Mouse (Mus musculus) ES-CJ7 (cell line): ENCODE results near the gene Degs1.
"Not testable (repeated sequence)": the region's sequence is repeated elsewhere in the genome, so short reads cannot be mapped to it uniquely, and the experiment has no call there.

ENCODE experiments used
- DNase-seq: peaks from one replicate; pipeline ENCODE4 v3.0.0; 2011; ENCODE audit warnings: low read depth, low spot score

Degs1 gene

GRCm38 (mm10) chr1:182282091-182283075, at the start of gene Degs1:
Gene Degs1, minus strand, starts transcription at chr1:182282804.
- peak; percentile 96 for DNase-seq

GRCm38 (mm10) chr1:182325919-182326318, 43.3 kb upstream of the Degs1 start:
- no peak for DNase-seq

DNA sequence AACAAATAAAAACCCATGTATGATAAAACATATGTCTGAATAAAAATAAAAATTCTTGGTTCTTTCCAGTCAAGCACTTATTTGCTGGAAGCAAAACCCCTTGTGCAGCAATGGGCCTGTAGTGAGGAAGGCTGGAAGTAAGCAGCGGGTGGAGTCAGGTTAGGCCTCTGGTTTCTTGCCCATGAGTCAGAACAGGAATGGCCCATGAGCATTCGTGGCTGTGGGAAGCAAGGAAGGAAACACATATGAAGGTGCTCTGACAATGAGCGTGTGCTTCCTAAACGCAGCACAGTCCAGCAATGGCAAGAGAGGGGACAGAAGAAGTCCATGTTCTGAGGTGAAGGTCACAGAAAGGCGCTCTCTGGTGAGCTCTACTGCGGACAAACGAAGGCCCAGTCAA, 41.9 kb upstream of the Degs1 start:
- no peak for DNase-seq

- no peak for DNase-seq
Observed at GRCm38 (mm10) chr1:182323139-182323538, 40.5 kb upstream of the Degs1 start.

DNA sequence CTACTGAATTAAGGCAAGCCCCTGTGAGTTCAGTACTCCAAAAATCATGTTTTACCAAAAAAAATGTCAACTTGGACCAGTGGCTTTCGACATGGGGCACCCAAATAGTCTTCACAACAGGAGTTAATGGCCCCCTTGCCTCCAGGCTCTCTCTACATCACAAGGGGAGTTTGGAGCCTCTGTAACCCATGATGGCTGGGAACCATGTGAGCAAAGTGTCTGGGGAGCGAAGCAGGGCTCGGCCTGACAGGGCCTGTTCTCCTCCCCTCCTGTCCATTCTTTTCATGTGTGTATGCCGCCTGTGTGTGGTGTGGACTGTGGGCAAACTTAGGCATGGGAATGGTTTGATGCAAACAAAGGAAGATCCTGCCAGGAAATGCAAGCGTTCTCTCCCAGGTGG, 31.6 kb upstream of the Degs1 start:
- no peak for DNase-seq

DNA sequence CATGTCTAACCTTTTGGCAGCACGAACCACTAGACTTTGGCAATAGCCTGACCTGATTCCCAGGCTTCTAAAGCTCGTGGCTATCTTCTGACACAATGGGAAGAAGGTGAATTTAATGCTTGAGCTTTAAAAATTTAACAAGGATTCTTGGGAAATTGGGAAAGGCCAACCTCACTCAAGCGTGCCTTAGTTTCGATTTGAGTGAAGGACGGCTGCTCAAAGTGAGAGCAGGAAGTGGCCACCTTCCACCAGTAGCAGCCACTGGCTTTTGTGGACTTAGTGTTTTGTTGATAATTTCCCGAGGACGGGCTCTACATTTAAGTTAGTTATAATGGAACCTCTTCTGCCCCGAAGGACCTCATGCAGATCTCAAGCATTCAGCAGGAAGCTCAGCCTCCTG, 30.6 kb upstream of the Degs1 start:
- DNase-seq = no peak

DNA sequence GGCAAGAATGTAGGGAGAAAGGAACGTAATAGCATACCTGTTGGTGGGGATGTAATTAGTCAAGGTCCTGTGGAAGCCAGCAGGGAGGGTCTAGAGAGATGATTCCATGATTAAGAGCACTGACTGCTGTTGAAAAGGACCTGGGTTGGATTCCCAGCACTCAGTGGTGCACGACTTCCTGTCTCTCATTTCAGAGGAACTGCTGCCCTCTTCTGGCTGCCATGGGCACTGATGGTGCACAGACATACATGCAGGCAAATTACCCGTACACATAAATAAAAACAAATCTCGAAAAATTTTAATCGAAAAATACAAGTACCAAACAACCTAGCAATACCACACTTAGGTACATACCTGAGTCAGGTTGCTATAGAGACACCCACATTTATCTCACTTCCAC, 28.8 kb upstream of the Degs1 start:
- peak; percentile 74 for DNase-seq

- no peak for DNase-seq
Observed at GRCm38 (mm10) chr1:182310316-182310715, 27.7 kb upstream of the Degs1 start.

GRCm38 (mm10) chr1:182309403-182309802, 26.8 kb upstream of the Degs1 start:
- DNase-seq = no peak

GRCm38 (mm10) chr1:182302916-182303315, 20.3 kb upstream of the Degs1 start:
- DNase-seq = no peak

- no peak for DNase-seq
Observed at GRCm38 (mm10) chr1:182302176-182302870, 19.7 kb upstream of the Degs1 start.

DNA sequence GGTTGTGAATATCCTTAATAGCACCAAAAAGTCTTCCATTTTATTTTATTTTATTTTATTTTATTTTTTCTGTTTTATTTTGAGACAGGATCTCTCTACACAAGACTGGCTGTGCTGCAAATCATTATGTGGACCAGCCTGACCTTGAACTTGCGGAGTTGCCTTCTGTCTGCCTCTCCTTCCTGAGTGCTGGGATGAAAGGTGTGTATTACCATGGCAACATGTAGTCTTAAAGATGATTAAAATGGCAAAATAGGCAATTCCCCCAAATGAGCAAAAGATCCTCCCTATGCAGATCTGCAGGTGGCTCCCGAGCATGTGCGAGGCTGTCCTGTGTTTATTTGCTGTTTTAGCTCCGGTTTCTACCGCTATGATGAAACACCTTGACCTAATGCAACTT, 15.2 kb upstream of the Degs1 start:
- no peak for DNase-seq

- DNase-seq = peak; percentile 76
Observed at GRCm38 (mm10) chr1:182297246-182297645, 14.6 kb upstream of the Degs1 start.

DNA sequence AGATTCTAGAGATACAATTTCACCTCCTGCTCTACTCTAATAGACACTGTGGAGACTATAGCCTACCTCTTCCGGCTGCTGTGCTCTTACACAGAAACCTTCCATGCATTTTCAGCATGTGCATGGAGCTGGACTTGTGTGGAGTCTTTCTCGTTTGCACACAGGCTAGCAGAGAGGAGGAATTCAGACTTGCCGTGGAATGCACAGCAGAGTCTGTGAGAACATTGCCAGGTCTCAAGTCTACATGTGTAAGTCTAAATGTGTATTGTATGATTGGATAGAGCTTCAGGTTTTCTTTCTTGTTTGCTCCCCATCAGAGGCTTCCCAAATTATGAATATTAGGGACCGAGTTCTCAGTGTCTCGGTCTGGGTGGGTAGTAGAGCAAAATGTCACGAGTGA, 14.2 kb upstream of the Degs1 start:
- DNase-seq = no peak

GRCm38 (mm10) chr1:182296141-182296540, 13.5 kb upstream of the Degs1 start:
- DNase-seq = no peak

DNA sequence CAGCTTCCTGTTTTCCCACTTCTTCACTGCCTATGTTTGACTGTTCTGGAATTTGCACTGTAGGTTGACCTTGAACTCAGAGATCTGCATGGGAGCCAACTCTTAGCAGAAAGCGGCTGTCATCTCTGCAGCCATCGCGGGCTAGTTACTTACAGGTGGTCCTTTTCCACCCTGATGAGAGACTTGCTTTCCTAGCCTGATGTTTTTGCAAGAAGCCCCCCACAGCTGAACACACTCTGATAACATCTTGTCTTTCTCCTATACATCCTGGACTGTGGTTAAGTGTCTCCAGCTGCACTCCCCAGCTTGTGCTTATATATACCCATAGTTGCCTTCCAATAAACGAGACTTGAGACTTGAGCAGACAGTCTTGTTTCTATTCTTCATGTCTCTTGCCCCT, 9.7 kb upstream of the Degs1 start:
- no peak for DNase-seq

DNA sequence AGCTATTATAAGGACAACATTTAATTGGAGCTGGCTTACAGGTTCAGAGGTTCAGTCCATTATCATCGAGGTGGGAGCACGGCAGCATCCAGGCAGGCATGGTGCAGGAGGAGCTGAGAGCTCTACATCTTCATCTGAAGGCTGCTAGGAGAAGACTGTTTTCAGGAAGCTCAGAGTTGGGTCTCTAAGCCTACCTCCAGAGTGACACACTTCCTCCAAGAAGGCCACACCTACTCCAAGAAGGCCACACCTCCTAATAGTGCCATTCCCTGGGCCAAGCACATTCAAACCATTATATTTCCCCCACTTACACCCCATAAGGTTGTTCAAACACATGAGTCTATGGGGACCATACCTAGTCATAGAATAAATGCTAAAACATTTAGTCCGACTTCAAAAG, 8.1 kb upstream of the Degs1 start:
- DNase-seq = not testable (repeated sequence)

- DNase-seq = no peak
Observed at GRCm38 (mm10) chr1:182289781-182290180, 7.2 kb upstream of the Degs1 start.

DNA sequence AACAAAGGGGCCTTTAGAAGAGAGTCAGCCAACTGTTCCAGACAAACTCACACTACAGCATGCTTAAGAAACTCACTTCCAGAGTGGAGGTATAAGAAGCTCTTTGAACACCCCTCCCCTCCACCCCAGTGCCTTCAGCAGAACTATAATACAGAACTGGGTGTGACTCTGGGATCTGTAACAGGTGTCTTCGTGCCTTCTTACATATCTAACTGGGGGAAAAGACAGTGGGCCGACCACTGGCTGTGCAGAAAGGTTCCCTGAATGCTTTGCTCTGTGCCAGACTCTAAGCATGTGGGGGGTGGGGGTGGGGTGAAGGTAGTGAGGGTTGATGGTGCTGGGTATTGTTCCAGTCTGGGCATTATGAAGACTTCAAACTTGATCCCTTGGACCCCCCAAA, 6.0 kb upstream of the Degs1 start:
- DNase-seq = no peak

DNA sequence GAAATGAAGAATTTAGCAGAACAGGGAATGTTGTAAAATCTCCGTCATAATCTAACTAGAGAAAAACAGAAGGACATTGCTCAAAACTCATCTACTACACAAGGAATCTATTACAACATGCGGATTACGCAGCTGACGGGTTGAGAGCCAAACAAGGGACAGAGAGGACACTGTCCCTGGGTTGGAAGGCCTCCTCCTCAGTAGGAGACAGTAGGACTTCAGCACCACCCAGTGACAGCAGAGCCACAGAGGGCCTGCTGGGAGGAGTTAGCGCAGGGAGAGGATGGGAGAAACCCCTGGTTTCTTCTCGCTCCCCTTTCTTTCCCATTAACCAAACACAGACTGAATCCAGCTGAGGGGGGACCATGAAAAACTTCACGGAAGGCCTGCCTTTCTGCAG, 5.2 kb upstream of the Degs1 start:
- no peak for DNase-seq

DNA sequence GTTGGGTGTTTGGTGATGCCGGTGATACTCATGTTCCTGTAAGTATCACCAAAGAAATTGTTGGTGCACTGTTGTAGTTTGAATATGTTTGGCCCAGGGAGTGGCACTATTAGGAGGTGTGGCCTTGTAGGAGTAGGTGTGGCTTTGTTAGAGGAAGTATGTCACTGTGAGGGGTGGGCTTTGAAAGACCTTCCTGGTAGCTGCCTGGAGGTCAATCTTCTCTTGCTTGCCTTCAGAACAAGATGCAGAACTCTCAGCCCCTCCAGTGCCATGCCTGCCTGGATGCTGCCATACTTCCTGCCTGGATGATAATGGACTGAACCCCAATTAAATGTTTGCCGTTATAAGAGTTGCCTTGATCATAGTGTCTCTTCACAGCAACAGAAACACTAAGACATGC, 2.2 kb upstream of the Degs1 start:
- peak; percentile 65 for DNase-seq

GRCm38 (mm10) chr1:182283231-182283630, 627 bp upstream of the Degs1 start:
- peak; percentile 56 for DNase-seq

DNA sequence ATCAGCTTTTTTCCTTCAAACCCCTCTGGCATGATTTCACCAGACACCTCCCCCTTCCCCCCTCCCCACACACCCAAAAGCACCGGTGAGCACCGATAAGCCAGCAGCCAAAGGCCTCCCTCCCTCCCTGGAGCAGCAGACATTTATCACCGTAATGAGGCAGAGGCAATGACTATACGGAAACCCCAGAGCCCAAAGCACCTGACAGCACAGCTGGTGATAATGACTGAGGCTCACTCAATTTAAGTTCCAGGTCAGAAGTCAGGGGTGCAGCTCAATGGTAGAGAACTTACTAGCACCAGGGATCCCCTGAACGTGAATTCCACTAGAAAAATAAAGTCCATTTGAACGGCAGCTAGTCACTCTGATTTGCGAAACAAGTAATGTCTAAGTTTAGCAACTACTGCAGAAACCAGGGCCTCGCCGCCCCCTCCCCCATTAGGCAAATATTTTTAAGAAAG, 1.3 kb downstream of the Degs1 start:
- no peak for DNase-seq
